Mouse (Mus musculus) embryonic facial prominence, embryonic 11.5 days (tissue): ENCODE results near the gene Tdrd9. TPM values are rescaled to one million over a fixed set of nuclear protein-coding genes. Genes with fewer than 3 reads are reported as not detected.
A peak's percentile ranks its signal among the peaks of the same experiment; 100 is the strongest.

Experiments
- ATAC-seq: fragments of 200-750 bp; cut with Nextera tagmentation; replicated peaks from 2 replicates; pipeline ENCODE4 v1.8.0; 2017; ENCODE audit warnings: low read depth; ENCODE audit not compliant: insufficient number of reproducible peaks, low FRiP score, low TSS enrichment
- DNase-seq: peaks from one replicate; pipeline ENCODE4 v3.0.0-alpha.2; 2015; ENCODE audit warnings: low spot score
- H3K27ac ChIP-seq: fragments of 300-500 bp; sonication (generic); replicated peaks from 2 replicates; pipeline ENCODE4 v1.5.1; 2014; ENCODE audit warnings: mild to moderate bottlenecking, low read depth, low read length, control low read depth
- H3K27me3 ChIP-seq: fragments of 300-500 bp; sonication (generic); 2 replicates; pipeline ENCODE4 v1.6.1; 2014; ENCODE audit warnings: mild to moderate bottlenecking, low read length, moderate library complexity, mixed read lengths; ENCODE audit not compliant: control insufficient read depth, insufficient read depth
- H3K36me3 ChIP-seq: fragments of 300-500 bp; sonication (generic); replicated peaks from 2 replicates; pipeline ENCODE4 v1.6.1; 2014; ENCODE audit warnings: low read depth, mild to moderate bottlenecking, low read length, moderate library complexity, mixed read lengths; ENCODE audit not compliant: control insufficient read depth, insufficient read depth
- H3K4me1 ChIP-seq: fragments of 300-500 bp; sonication (generic); 2 replicates; pipeline ENCODE4 v1.6.1; 2014; ENCODE audit warnings: low read length, mixed read lengths; ENCODE audit not compliant: control insufficient read depth, insufficient read depth
- H3K4me2 ChIP-seq: fragments of 300-500 bp; sonication (generic); 2 replicates; pipeline ENCODE4 v1.6.1; 2014; ENCODE audit warnings: low read depth, mild to moderate bottlenecking, control low read depth, low read length, moderate library complexity
- H3K4me3 ChIP-seq: fragments of 300-500 bp; sonication (generic); 2 replicates; pipeline ENCODE4 v1.5.1; 2014; ENCODE audit warnings: low read depth, low read length, control low read depth
- H3K9ac ChIP-seq: fragments of 300-500 bp; sonication (generic); replicated peaks from 2 replicates; pipeline ENCODE4 v1.6.1; 2014; ENCODE audit warnings: mild to moderate bottlenecking, control low read depth, low read length
- H3K9me3 ChIP-seq: fragments of 300-500 bp; sonication (generic); replicated peaks from 2 replicates; pipeline ENCODE4 v1.6.1; 2016; ENCODE audit warnings: mild to moderate bottlenecking, low read length, inconsistent platforms, mixed read lengths; ENCODE audit not compliant: control insufficient read depth
- WGBS: fragments of 180-500 bp; shearing (Covaris S2); extraction: QIAGEN DNeasy Blood & Tissue Kit; methylation state at CpG from one replicate; pipeline ENCODE4 v1.1.7; 2014; 5-methylcytosine and 5-hydroxymethylcytosine counted together
- polyA plus RNA-seq: library from polyadenylated mRNA; unstranded; fragments of >200 nt; fragmentation: Nextera tagmentation; extraction: Ambion mirVana; gene quantifications from 2 replicates; pipeline ENCODE4 v1.2.1, GENCODE M21; 2014

Gene Tdrd9
- 0.85 and 1.4 TPM in 2 replicates for polyA plus RNA-seq

DNA sequence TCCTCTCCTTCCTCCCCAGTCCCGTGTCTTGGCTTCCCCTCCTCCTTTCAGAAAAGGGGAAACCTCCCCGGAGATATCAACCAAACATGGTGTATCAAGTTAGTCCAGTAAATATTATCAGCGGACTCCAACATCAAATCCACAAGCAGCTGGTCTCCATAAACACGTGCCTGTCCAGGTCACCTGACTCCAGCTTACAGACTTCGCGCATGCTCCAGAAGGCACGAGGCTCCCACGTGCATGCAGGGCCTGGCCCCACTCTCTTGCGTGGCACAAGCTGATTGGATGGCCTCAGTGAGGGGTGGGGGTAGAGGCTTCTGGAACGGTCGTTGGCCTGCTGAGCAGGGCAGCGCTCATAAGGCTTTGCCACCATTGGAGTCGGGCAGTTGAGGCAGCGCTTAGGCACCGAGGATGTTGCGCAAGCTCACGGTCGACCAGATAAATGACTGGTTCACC is at the start of gene Tdrd9:
TSS of gene Tdrd9 (plus strand) at position 329 of the 456 bp plus-strand sequence.
- no peaks in the 10 kb centered on the region for H3K4me1 ChIP-seq
- no peak within 1 kb of the TSS for H3K4me3 ChIP-seq
- ATAC-seq (no peak), DNase-seq (no peak)
- no peak within 1 kb of the TSS for H3K9ac ChIP-seq
- H3K4me2 ChIP-seq: no peak within 1 kb of the TSS
- no peaks in the 10 kb centered on the region for H3K9me3 ChIP-seq
- no peaks in the 10 kb centered on the region for H3K27me3 ChIP-seq
- H3K36me3 ChIP-seq: no peaks in the 10 kb centered on the region
- 86% methylated on average over 18 of the region's 18 CpGs for WGBS
- H3K27ac ChIP-seq: no peak within 1 kb of the TSS

- 89% methylated on average over 6 of the region's 6 CpGs for WGBS
- H3K9ac ChIP-seq: no peak overlapping the region
- DNase-seq (no peak), ATAC-seq (no peak)
- no peak overlapping the region for H3K4me2 ChIP-seq
- no peaks in the 10 kb centered on the region for H3K36me3 ChIP-seq
- no peak overlapping the region for H3K27ac ChIP-seq
- H3K9me3 ChIP-seq: no peaks in the 10 kb centered on the region
- no peaks in the 10 kb centered on the region for H3K4me1 ChIP-seq
- no peak overlapping the region for H3K4me3 ChIP-seq
- H3K27me3 ChIP-seq: no peaks in the 10 kb centered on the region
Observed at GRCm38 (mm10) chr12:111923117-111923516, 48.2 kb upstream of the Tdrd9 start.

DNA sequence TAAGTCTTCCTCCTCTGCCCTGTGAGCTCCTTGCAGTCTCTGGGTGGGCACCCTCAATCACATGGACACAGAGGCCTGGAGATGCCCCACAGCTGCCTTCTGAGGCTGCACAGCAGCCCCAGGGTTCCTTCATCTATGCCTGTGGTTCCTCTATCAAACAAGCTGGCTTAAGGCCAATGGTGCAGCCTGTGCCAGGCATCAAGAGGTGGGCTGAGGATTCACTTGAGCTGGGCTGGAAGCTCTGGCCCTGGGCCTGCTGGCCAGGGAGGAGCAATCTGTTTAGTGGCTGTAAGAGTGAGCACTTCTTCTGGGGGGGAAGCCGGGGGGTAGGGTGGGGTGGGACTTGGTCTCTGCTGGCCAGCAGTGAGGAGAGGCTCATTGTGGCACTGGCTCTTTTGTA is 44.0 kb upstream of the Tdrd9 start:
- Histone ChIP-seq H3K4me1 (no peaks in the 10 kb centered on the region), H3K9me3 (no peaks in the 10 kb centered on the region), H3K4me2 (no peak overlapping the region), H3K27me3 (no peaks in the 10 kb centered on the region), H3K36me3 (no peaks in the 10 kb centered on the region), H3K4me3 (no peak overlapping the region), H3K9ac (no peak overlapping the region), H3K27ac (no peak overlapping the region)
- no peak for DNase-seq
- ATAC-seq: no peak
- WGBS: 92% methylated on average over 1 of the region's 1 CpGs

GRCm38 (mm10) chr12:111928411-111928966 is 42.9 kb upstream of the Tdrd9 start:
- no peaks in the 10 kb centered on the region for H3K36me3 ChIP-seq
- ATAC-seq (0 out of 2 replicates have a peak, but pooled peaks have one; percentile 32), DNase-seq (no peak)
- no peaks in the 10 kb centered on the region for H3K9me3 ChIP-seq
- H3K4me3 ChIP-seq: no peak overlapping the region
- no peaks in the 10 kb centered on the region for H3K4me1 ChIP-seq
- WGBS: 81% methylated on average over 18 of the region's 18 CpGs
- H3K27me3 ChIP-seq: no peaks in the 10 kb centered on the region
- no peak overlapping the region for H3K9ac ChIP-seq
- H3K4me2 ChIP-seq: no peak overlapping the region
- H3K27ac ChIP-seq: no peak overlapping the region

- ATAC-seq (no peak), DNase-seq (no peak)
- Histone ChIP-seq H3K27ac (no peak overlapping the region), H3K4me3 (no peak overlapping the region), H3K36me3 (no peaks in the 10 kb centered on the region), H3K9me3 (no peaks in the 10 kb centered on the region), H3K9ac (no peak overlapping the region), H3K4me2 (no peak overlapping the region), H3K4me1 (no peaks in the 10 kb centered on the region), H3K27me3 (no peaks in the 10 kb centered on the region)
- WGBS: 90% methylated on average over 9 of the region's 9 CpGs
Observed at GRCm38 (mm10) chr12:111931411-111932025, 39.8 kb upstream of the Tdrd9 start.

GRCm38 (mm10) chr12:111932513-111932912 is 38.8 kb upstream of the Tdrd9 start:
- Histone ChIP-seq H3K9me3 (no peaks in the 10 kb centered on the region), H3K36me3 (no peaks in the 10 kb centered on the region), H3K9ac (no peak overlapping the region), H3K4me2 (no peak overlapping the region), H3K4me1 (peaks cover 4% of the 10 kb centered on the region; the same call in 1 of the 2 replicates), H3K4me3 (no peak overlapping the region), H3K27me3 (no peaks in the 10 kb centered on the region), H3K27ac (no peak overlapping the region)
- ATAC-seq (no peak), DNase-seq (no peak)
- WGBS: 60% methylated on average over 3 of the region's 3 CpGs

DNA sequence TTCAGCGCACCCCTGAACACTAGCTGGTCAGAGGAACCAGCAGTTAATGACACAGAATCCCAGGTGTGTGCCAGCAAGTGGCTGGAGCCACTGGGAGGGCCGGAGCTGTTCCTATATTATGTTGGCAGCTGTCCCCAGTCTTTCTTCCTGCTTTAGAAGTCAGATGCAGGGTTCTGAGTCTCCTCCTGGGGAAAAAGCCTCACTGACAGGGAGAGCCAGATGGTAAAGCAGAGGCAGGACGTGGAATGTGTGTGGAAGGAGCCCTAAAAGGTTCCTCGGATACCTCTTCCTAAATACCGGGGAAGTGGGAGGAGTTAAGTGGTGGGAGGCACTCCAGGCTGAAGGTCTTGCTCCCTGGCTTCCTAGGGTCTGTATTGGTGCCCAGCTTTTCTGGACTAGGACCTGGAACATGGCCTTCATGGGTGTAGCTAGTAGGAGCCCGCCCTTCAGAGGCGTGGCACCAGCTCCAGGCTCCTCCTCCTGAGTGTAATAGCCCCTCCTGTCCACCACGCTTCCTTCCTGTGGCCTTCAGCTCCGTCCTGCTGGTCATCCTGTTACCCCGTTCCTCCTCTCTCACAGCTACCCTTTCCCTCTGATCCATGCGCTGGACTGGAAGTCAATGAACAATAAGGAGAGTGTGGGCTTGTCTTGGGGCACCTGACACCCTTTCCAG is 38.2 kb upstream of the Tdrd9 start:
- Histone ChIP-seq H3K4me2 (no peak overlapping the region), H3K36me3 (no peaks in the 10 kb centered on the region), H3K27ac (no peak overlapping the region), H3K9ac (no peak overlapping the region), H3K9me3 (no peaks in the 10 kb centered on the region), H3K27me3 (no peaks in the 10 kb centered on the region), H3K4me1 (peaks cover 9% of the 10 kb centered on the region), H3K4me3 (no peak overlapping the region)
- DNase-seq (no peak), ATAC-seq (no peak)
- WGBS: 66% methylated on average over 11 of the region's 11 CpGs

- H3K27ac ChIP-seq: no peak overlapping the region
- H3K36me3 ChIP-seq: no peaks in the 10 kb centered on the region
- H3K9me3 ChIP-seq: no peaks in the 10 kb centered on the region
- peaks cover 13% of the 10 kb centered on the region for H3K4me1 ChIP-seq
- H3K9ac ChIP-seq: no peak overlapping the region
- no peak overlapping the region for H3K4me2 ChIP-seq
- no peak overlapping the region for H3K4me3 ChIP-seq
- no peaks in the 10 kb centered on the region for H3K27me3 ChIP-seq
- no peak for DNase-seq
- 76% methylated on average over 2 of the region's 2 CpGs for WGBS
- no peak for ATAC-seq
Observed at GRCm38 (mm10) chr12:111933971-111934370, 37.4 kb upstream of the Tdrd9 start.
